Mouse (Mus musculus) kidney, adult 2 months (tissue): Measurements from ENCODE around the gene Rheb.

Experiments
- CTCF ChIP-seq: fragments of 200-500 bp; conservative IDR thresholded peaks from 2 replicates; pipeline ENCODE4 v1.5.1; 2011; ENCODE audit warnings: low read depth, mild to moderate bottlenecking, control low read depth, low read length, moderate library complexity, mixed read lengths; ENCODE audit not compliant: insufficient read depth, insufficient read length
- POLR2A ChIP-seq: fragments of 200-500 bp; IDR thresholded peaks from one replicate; pipeline ENCODE4 v1.6.1; 2011; ENCODE audit warnings: low read depth, low read length, control low read depth

DNA sequence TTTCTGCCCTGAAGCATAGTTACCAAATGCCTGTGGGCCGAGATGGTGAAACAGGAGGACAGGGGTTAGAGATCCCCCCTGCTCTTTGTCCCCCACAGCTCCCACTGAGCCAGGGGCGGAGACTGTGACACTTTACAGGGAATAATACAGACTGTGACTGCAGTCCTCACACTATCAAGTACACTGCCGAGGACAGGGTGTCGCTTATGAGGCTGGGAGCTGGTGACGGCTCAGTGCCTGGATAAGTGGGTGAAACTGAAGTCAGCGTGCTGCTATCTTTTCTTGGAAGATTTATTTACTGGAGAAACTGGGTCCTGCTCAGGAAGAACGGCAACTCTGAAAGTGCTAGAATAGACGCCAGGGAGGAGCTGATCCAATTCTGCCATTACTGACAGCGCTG lies 47.4 kb upstream of the Rheb start:
- TF ChIP-seq POLR2A (no peak), CTCF (no peak)
